Mouse (Mus musculus) intestine, postnatal 0 days (tissue): ENCODE results near the gene Defb45. TPM values are rescaled to one million over a fixed set of nuclear protein-coding genes. Genes with fewer than 3 reads are reported as not detected.
A peak's percentile ranks its signal among the peaks of the same experiment; 100 is the strongest.

Experiments
- ATAC-seq: fragments of 200-750 bp; cut with Nextera tagmentation; 2 replicates; pipeline ENCODE4 v1.8.0; 2017; ENCODE audit warnings: mild to moderate bottlenecking, moderate TSS enrichment, moderate library complexity
- H3K27ac ChIP-seq: fragments of 300-500 bp; sonication (generic); 2 replicates; pipeline ENCODE4 v1.5.1; 2014; ENCODE audit warnings: mild to moderate bottlenecking, low read depth, low read length, moderate library complexity
- H3K27me3 ChIP-seq: fragments of 300-500 bp; sonication (generic); replicated peaks from 2 replicates; pipeline ENCODE4 v1.6.1; 2014; ENCODE audit warnings: low read length, mixed read lengths; ENCODE audit not compliant: control insufficient read depth, insufficient read depth
- H3K36me3 ChIP-seq: fragments of 300-500 bp; sonication (generic); 2 replicates; pipeline ENCODE4 v1.6.1; 2014; ENCODE audit warnings: mild to moderate bottlenecking, moderate library complexity; ENCODE audit not compliant: control insufficient read depth, insufficient read depth
- H3K4me1 ChIP-seq: fragments of 300-500 bp; sonication (generic); replicated peaks from 2 replicates; pipeline ENCODE4 v1.6.1; 2014; ENCODE audit warnings: antibody characterized with exemption, low read length, mixed read lengths; ENCODE audit not compliant: control insufficient read depth, insufficient read depth
- H3K4me2 ChIP-seq: fragments of 300-500 bp; sonication (generic); replicated peaks from 2 replicates; pipeline ENCODE4 v1.6.1; 2014; ENCODE audit warnings: low read depth, mild to moderate bottlenecking, moderate library complexity
- H3K4me3 ChIP-seq: fragments of 300-500 bp; sonication (generic); 2 replicates; pipeline ENCODE4 v1.5.1; 2014; ENCODE audit warnings: low read depth, low read length
- H3K9ac ChIP-seq: fragments of 300-500 bp; sonication (generic); 2 replicates; pipeline ENCODE4 v1.6.1; 2014; ENCODE audit warnings: mild to moderate bottlenecking, low read depth, low read length
- H3K9me3 ChIP-seq: fragments of 300-500 bp; sonication (generic); 2 replicates; pipeline ENCODE4 v1.6.1; 2016; ENCODE audit warnings: mixed run types; ENCODE audit not compliant: control insufficient read depth
- CTCF ChIP-seq: sonication (generic); IDR thresholded peaks from 2 replicates; pipeline ENCODE4 v1.5.1; 2016; ENCODE audit warnings: low read depth, mild to moderate bottlenecking, control low read depth, antibody characterized with exemption, moderate library complexity
- WGBS: fragments of 180-500 bp; shearing (Covaris S2); extraction: QIAGEN DNeasy Blood & Tissue Kit; methylation state at CpG from one replicate; pipeline ENCODE4 v1.1.7; 2014; 5-methylcytosine and 5-hydroxymethylcytosine counted together
- polyA plus RNA-seq: library from polyadenylated mRNA; unstranded; fragments of >200 nt; fragmentation: Nextera tagmentation; extraction: Ambion mirVana; gene quantifications from 2 replicates; pipeline ENCODE4 v1.2.1, GENCODE M21; 2015

The Defb45 gene
- polyA plus RNA-seq, 1 experiment from 2014 or later, result not detected

- no peak overlapping the region for H3K4me3 ChIP-seq
- no peak overlapping the region for H3K9ac ChIP-seq
- H3K4me2 ChIP-seq, result no peak overlapping the region
- TF ChIP-seq CTCF, result no peak
- no peak overlapping the region for H3K27ac ChIP-seq
- no peaks in the 10 kb centered on the region for H3K36me3 ChIP-seq
- H3K4me1 ChIP-seq, result no peaks in the 10 kb centered on the region
- H3K9me3 ChIP-seq, result no peaks in the 10 kb centered on the region
- ATAC-seq, result no peak
- 0 out of 2 replicates have a peak, but pooled peaks cover 3% of the 10 kb centered on the region for H3K27me3 ChIP-seq
- WGBS, result 84% methylated on average over 7 of the region's 7 CpGs
These were observed 42.5 kb downstream of the Defb45 start for GRCm38 (mm10) chr2:152556655-152557054.

GRCm38 (mm10) chr2:152553774-152554423 is 45.3 kb downstream of the Defb45 start:
- WGBS, result 13% methylated on average over 16 of the region's 16 CpGs
- no peaks in the 10 kb centered on the region for H3K36me3 ChIP-seq
- H3K27ac ChIP-seq, result no peak overlapping the region
- no peaks in the 10 kb centered on the region for H3K27me3 ChIP-seq
- H3K4me3 ChIP-seq, result no peak overlapping the region
- H3K4me1 ChIP-seq, result no peaks in the 10 kb centered on the region
- TF ChIP-seq CTCF, result peak; percentile 85
- ATAC-seq, result no peak; the same call in 1 of the 2 replicates
- no peaks in the 10 kb centered on the region for H3K9me3 ChIP-seq
- no peak overlapping the region for H3K9ac ChIP-seq
- H3K4me2 ChIP-seq, result no peak overlapping the region; the same call in 1 of the 2 replicates

- Histone ChIP-seq H3K36me3 (no peaks in the 10 kb centered on the region), H3K4me1 (no peaks in the 10 kb centered on the region), H3K9me3 (no peaks in the 10 kb centered on the region), H3K27me3 (no peaks in the 10 kb centered on the region), H3K27ac (no peak overlapping the region), H3K4me3 (no peak overlapping the region), H3K9ac (no peak overlapping the region), H3K4me2 (no peak overlapping the region)
- ATAC-seq, result no peak
- WGBS, result 58% methylated on average over 5 of the region's 5 CpGs
- no peak for TF ChIP-seq CTCF
These were observed 51.1 kb downstream of the Defb45 start for GRCm38 (mm10) chr2:152548124-152548523.

- Histone ChIP-seq H3K4me3 (no peak overlapping the region), H3K4me2 (no peak overlapping the region), H3K9me3 (no peaks in the 10 kb centered on the region), H3K27ac (no peak overlapping the region; the same call in 1 of the 2 replicates), H3K4me1 (no peaks in the 10 kb centered on the region; the same call in 1 of the 2 replicates), H3K9ac (no peak overlapping the region), H3K27me3 (no peaks in the 10 kb centered on the region), H3K36me3 (no peaks in the 10 kb centered on the region)
- peak; percentile 87 for ATAC-seq
- peak; percentile 89 for TF ChIP-seq CTCF
- 6% methylated on average over 4 of the region's 4 CpGs for WGBS
These were observed 54.5 kb downstream of the Defb45 start for GRCm38 (mm10) chr2:152544691-152545090.

GRCm38 (mm10) chr2:152543478-152543877 is 55.7 kb downstream of the Defb45 start:
- no peaks in the 10 kb centered on the region; the same call in 1 of the 2 replicates for H3K4me1 ChIP-seq
- no peak for TF ChIP-seq CTCF
- H3K4me2 ChIP-seq, result no peak overlapping the region
- no peaks in the 10 kb centered on the region for H3K36me3 ChIP-seq
- H3K4me3 ChIP-seq, result no peak overlapping the region
- no peak overlapping the region for H3K9ac ChIP-seq
- no peaks in the 10 kb centered on the region for H3K9me3 ChIP-seq
- no peaks in the 10 kb centered on the region for H3K27me3 ChIP-seq
- peak; percentile 41; the same call in 1 of the 2 replicates for ATAC-seq
- WGBS, result 32% methylated on average over 4 of the region's 4 CpGs
- no peak overlapping the region for H3K27ac ChIP-seq

Other genes with a start within 250 kb of the Defb45 start
- gene Nrsn2, start 222.8 kb downstream of the Defb45 start, polyA plus RNA-seq, result 4.1 and 4.7 TPM in 2 replicates
- 2.8 and 3.1 TPM in 2 replicates for gene Sox12, start 201.3 kb downstream of the Defb45 start, polyA plus RNA-seq
- 15.7 and 18.1 TPM in 2 replicates for gene Zcchc3, start 184.4 kb downstream of the Defb45 start, polyA plus RNA-seq
- 0.34 and 0.37 TPM in 2 replicates for gene 6820408C15Rik, start 183.8 kb downstream of the Defb45 start, polyA plus RNA-seq
- gene Defb23, start 134.8 kb downstream of the Defb45 start, polyA plus RNA-seq, result not detected in 2 replicates
- not detected in 2 replicates for gene Defb20, start 122.3 kb downstream of the Defb45 start, polyA plus RNA-seq
- not detected in 2 replicates for gene Defb22, start 109.3 kb downstream of the Defb45 start, polyA plus RNA-seq
- not detected in 2 replicates for gene Defb26, start 87.7 kb downstream of the Defb45 start, polyA plus RNA-seq
- gene Defb28, start 81.1 kb downstream of the Defb45 start, polyA plus RNA-seq, result not detected in 2 replicates
- gene Defb29, start 59.3 kb downstream of the Defb45 start, polyA plus RNA-seq, result not detected in 2 replicates
- gene Gm17416, start 30.1 kb downstream of the Defb45 start, polyA plus RNA-seq, result not detected in 2 replicates
- gene Defb21, start 26.7 kb downstream of the Defb45 start, polyA plus RNA-seq, result not detected in 2 replicates
- gene Defb19, start 19.1 kb downstream of the Defb45 start, polyA plus RNA-seq, result 0.35 and 0.77 TPM in 2 replicates
- not detected in 2 replicates for gene Defb36, start 4.9 kb upstream of the Defb45 start, polyA plus RNA-seq
- 0.72 TPM in 1 of 2 replicates, not detected in the other for gene Defb25, start 23.7 kb upstream of the Defb45 start, polyA plus RNA-seq
- 5.9 and 6.4 TPM in 2 replicates for gene Rem1, start 27.6 kb upstream of the Defb45 start, polyA plus RNA-seq
- gene H13, start 70.1 kb upstream of the Defb45 start, polyA plus RNA-seq, result 110 and 111 TPM in 2 replicates
- 19.0 and 21.5 TPM in 2 replicates for gene Mcts2, start 87.6 kb upstream of the Defb45 start, polyA plus RNA-seq
- gene Id1, start 136.9 kb upstream of the Defb45 start, polyA plus RNA-seq, result 76.1 and 92.4 TPM in 2 replicates
- 9.3 and 9.5 TPM in 2 replicates for gene Cox4i2, start 154.8 kb upstream of the Defb45 start, polyA plus RNA-seq
- 58.5 and 62.5 TPM in 2 replicates for gene Bcl2l1, start 232.3 kb upstream of the Defb45 start, polyA plus RNA-seq
- 15.3 and 16.1 TPM in 2 replicates for gene Tpx2, start 248.6 kb upstream of the Defb45 start, polyA plus RNA-seq